Mouse (Mus musculus) kidney, postnatal 0 days (tissue): ENCODE results near the gene Lamp1. TPM values are rescaled to one million over a fixed set of nuclear protein-coding genes. Genes with fewer than 3 reads are reported as not detected.

Experiments
- ATAC-seq: fragments of 200-750 bp; cut with Nextera tagmentation; replicated peaks from 2 replicates; pipeline ENCODE4 v1.8.0; 2017; ENCODE audit warnings: low read depth, moderate number of reproducible peaks, moderate TSS enrichment, moderate library complexity; ENCODE audit not compliant: low FRiP score
- DNase-seq: peaks from one replicate; pipeline ENCODE4 v3.0.0-alpha.2; 2016; ENCODE audit warnings: low spot score
- H3K27ac ChIP-seq: fragments of 300-500 bp; sonication (generic); 2 replicates; pipeline ENCODE4 v1.5.1; 2014; ENCODE audit warnings: mild to moderate bottlenecking
- H3K27me3 ChIP-seq: fragments of 300-500 bp; sonication (generic); 2 replicates; pipeline ENCODE4 v1.6.1; 2014; ENCODE audit warnings: low read length, mixed read lengths; ENCODE audit not compliant: insufficient read depth
- H3K36me3 ChIP-seq: fragments of 300-500 bp; sonication (generic); 2 replicates; pipeline ENCODE4 v1.6.1; 2014; ENCODE audit warnings: low read length, mixed read lengths; ENCODE audit not compliant: insufficient read depth
- H3K4me1 ChIP-seq: fragments of 300-500 bp; sonication (generic); replicated peaks from 2 replicates; pipeline ENCODE4 v1.6.1; 2014; ENCODE audit warnings: antibody characterized with exemption, low read length, mixed read lengths; ENCODE audit not compliant: insufficient read depth
- H3K4me2 ChIP-seq: fragments of 300-500 bp; sonication (generic); 2 replicates; pipeline ENCODE4 v1.6.1; 2014; ENCODE audit warnings: mild to moderate bottlenecking, low read length, moderate library complexity, mixed read lengths
- H3K4me3 ChIP-seq: fragments of 300-500 bp; sonication (generic); replicated peaks from 2 replicates; pipeline ENCODE4 v1.5.1; 2014; ENCODE audit warnings: low read depth, low read length
- H3K9ac ChIP-seq: fragments of 300-500 bp; sonication (generic); 2 replicates; pipeline ENCODE4 v1.6.1; 2014; ENCODE audit warnings: low read depth, low read length
- H3K9me3 ChIP-seq: fragments of 300-500 bp; sonication (generic); replicated peaks from 2 replicates; pipeline ENCODE4 v1.6.1; 2016; ENCODE audit warnings: low read length, inconsistent platforms, mixed read lengths
- CTCF ChIP-seq: IDR thresholded peaks from 2 replicates; pipeline ENCODE4 v1.5.1; 2016; ENCODE audit warnings: antibody characterized with exemption, low read depth, mild to moderate bottlenecking, moderate library complexity
- WGBS: fragments of 180-500 bp; shearing (Covaris S2); extraction: QIAGEN DNeasy Blood & Tissue Kit; methylation state at CpG from one replicate; pipeline ENCODE4 v1.1.7; 2014; 5-methylcytosine and 5-hydroxymethylcytosine counted together
- polyA plus RNA-seq: library from polyadenylated mRNA; unstranded; fragments of >200 nt; fragmentation: Nextera tagmentation; extraction: Ambion mirVana; gene quantifications from 2 replicates; pipeline ENCODE4 v1.2.1, GENCODE M21; 2015

Lamp1 gene
- polyA plus RNA-seq, 1 experiment from 2014 or later = 447 TPM

DNA sequence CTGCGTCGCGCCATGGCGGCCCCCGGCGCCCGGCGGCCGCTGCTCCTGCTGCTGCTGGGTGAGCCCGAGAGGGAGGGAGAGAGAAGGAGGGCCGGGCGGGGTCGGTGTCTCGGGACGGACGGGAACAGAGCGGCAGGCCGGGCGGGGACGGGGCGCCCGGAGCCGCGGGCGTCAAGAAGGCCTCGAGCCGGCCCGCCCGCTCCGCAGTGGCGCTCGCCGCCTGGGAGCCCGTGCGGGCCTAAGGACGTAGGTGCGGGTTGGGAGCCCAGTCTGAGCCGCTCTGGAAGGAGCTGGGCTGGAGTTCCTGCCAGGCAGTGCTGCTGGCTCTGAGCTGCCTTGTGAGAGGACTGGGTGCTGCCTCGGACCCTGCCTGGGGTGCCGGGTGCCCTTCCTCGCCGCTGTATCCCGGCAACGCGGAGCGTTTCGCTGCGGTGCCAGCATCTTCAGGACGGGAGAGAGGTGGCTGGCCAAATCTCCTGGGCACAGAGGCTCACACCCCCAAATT, 468 bp downstream of the Lamp1 start:
- peak overlapping the region; percentile 98 for H3K4me3 ChIP-seq
- H3K27me3 ChIP-seq = no peaks in the 10 kb centered on the region
- TF ChIP-seq CTCF = no peak
- under 1% methylated on average over 39 of the region's 49 CpGs for whole genome bisulfite sequencing
- H3K36me3 ChIP-seq = no peaks in the 10 kb centered on the region
- H3K9ac ChIP-seq = peak overlapping the region; percentile 99
- peak; percentile 71 for ATAC-seq
- peak overlapping the region; percentile 90 for H3K27ac ChIP-seq
- no peaks in the 10 kb centered on the region for H3K9me3 ChIP-seq
- H3K4me2 ChIP-seq = peak overlapping the region; percentile 95
- DNase-seq = peak; percentile 35
- peaks cover 5% of the 10 kb centered on the region for H3K4me1 ChIP-seq

DNA sequence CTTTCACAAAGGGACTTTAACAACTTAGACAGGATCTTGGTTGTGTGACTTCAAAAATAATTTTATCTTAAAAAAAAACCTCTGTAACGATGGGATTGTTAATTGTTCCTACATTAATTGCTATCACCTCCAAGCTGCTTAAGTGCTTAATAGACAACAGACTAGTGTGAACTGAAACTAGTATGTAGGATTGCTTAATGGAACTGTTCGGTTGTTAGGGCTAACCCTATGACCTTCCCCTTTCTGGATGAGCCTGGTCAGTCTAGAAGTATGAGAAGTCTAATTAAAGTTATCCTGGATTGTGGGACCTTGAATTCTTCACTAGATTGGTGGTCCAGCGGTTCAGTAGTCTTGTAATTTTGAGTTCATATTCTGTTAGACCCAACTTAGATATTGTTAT, 1.7 kb downstream of the Lamp1 start:
- Histone ChIP-seq H3K27ac (no peak overlapping the region), H3K4me1 (peaks cover 5% of the 10 kb centered on the region), H3K27me3 (no peaks in the 10 kb centered on the region), H3K36me3 (no peaks in the 10 kb centered on the region), H3K9me3 (no peaks in the 10 kb centered on the region), H3K4me3 (peak overlapping the region; percentile 98; the same call in 1 of the 2 replicates), H3K9ac (no peak overlapping the region), H3K4me2 (peak overlapping the region; percentile 95; the same call in 1 of the 2 replicates)
- no peak for DNase-seq
- no peak for TF ChIP-seq CTCF
- WGBS = 82% methylated on average over 3 of the region's 3 CpGs
- no peak for ATAC-seq

GRCm38 (mm10) chr8:13162098-13162497, 3.1 kb downstream of the Lamp1 start:
- Histone ChIP-seq H3K4me2 (no peak overlapping the region), H3K4me1 (peaks cover 5% of the 10 kb centered on the region), H3K4me3 (no peak overlapping the region), H3K9ac (no peak overlapping the region), H3K27me3 (no peaks in the 10 kb centered on the region), H3K9me3 (no peaks in the 10 kb centered on the region), H3K36me3 (no peaks in the 10 kb centered on the region), H3K27ac (no peak overlapping the region)
- ATAC-seq (no peak), DNase-seq (no peak)
- WGBS = 77% methylated on average over 6 of the region's 6 CpGs
- no peak for TF ChIP-seq CTCF

GRCm38 (mm10) chr8:13163563-13163962, 4.6 kb downstream of the Lamp1 start:
- Histone ChIP-seq H3K4me3 (no peak overlapping the region), H3K9ac (no peak overlapping the region), H3K27me3 (no peaks in the 10 kb centered on the region), H3K27ac (no peak overlapping the region), H3K9me3 (no peaks in the 10 kb centered on the region), H3K4me1 (peaks cover 5% of the 10 kb centered on the region), H3K36me3 (peaks cover 14% of the 10 kb centered on the region), H3K4me2 (no peak overlapping the region)
- DNase-seq = no peak
- 87% methylated on average over 1 of the region's 1 CpGs for WGBS
- no peak for ATAC-seq
- no peak for TF ChIP-seq CTCF

GRCm38 (mm10) chr8:13164361-13164760, 5.4 kb downstream of the Lamp1 start:
- Histone ChIP-seq H3K9ac (no peak overlapping the region), H3K27ac (no peak overlapping the region), H3K4me1 (peaks cover 5% of the 10 kb centered on the region), H3K36me3 (peaks cover 18% of the 10 kb centered on the region), H3K9me3 (no peaks in the 10 kb centered on the region), H3K4me3 (no peak overlapping the region), H3K4me2 (no peak overlapping the region), H3K27me3 (no peaks in the 10 kb centered on the region)
- no peak for DNase-seq
- no peak for TF ChIP-seq CTCF
- ATAC-seq = no peak
- WGBS = 84% methylated on average over 5 of the region's 5 CpGs

DNA sequence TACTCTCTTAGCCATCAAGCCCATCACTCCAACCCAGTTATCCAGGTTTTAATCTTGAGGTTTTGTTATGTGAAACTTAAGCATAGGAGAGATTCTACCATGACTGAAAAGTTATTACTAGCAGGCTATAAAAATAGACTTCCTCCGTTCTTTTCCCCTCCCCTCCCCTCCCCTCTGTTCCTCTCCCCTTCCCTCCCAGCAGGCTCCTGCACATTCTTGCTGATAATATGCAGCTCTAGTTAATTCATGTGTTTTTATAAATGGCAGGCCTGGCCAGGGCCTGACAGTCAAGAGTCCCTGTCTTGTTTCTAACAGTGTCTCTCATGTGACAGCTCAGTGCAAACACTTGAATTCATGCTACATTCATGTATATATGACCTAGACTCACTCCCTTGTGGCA, 11.5 kb downstream of the Lamp1 start:
- Histone ChIP-seq H3K4me2 (no peak overlapping the region), H3K9me3 (no peaks in the 10 kb centered on the region), H3K27me3 (no peaks in the 10 kb centered on the region), H3K4me3 (no peak overlapping the region), H3K4me1 (no peaks in the 10 kb centered on the region), H3K27ac (no peak overlapping the region), H3K36me3 (peaks cover 68% of the 10 kb centered on the region), H3K9ac (no peak overlapping the region)
- WGBS = 35% methylated on average over 1 of the region's 1 CpGs
- no peak for TF ChIP-seq CTCF
- no peak for DNase-seq
- no peak for ATAC-seq

GRCm38 (mm10) chr8:13174305-13174704, 15.3 kb downstream of the Lamp1 start:
- DNase-seq = no peak
- H3K9ac ChIP-seq = no peak overlapping the region
- no peaks in the 10 kb centered on the region for H3K9me3 ChIP-seq
- no peak for ATAC-seq
- no peaks in the 10 kb centered on the region for H3K4me1 ChIP-seq
- no peak overlapping the region for H3K27ac ChIP-seq
- TF ChIP-seq CTCF = no peak
- peaks cover 61% of the 10 kb centered on the region for H3K36me3 ChIP-seq
- H3K4me2 ChIP-seq = no peak overlapping the region
- no peak overlapping the region for H3K4me3 ChIP-seq
- H3K27me3 ChIP-seq = no peaks in the 10 kb centered on the region
- WGBS = 82% methylated on average over 4 of the region's 4 CpGs
